Mouse (Mus musculus) embryonic facial prominence, embryonic 13.5 days (tissue): ENCODE results near the gene Dnaja3. TPM values are rescaled to one million over a fixed set of nuclear protein-coding genes. Genes with fewer than 3 reads are reported as not detected.

Source experiments
- ATAC-seq: fragments of 200-750 bp; cut with Nextera tagmentation; 2 replicates; pipeline ENCODE4 v1.8.0; 2017; ENCODE audit warnings: low read depth; ENCODE audit not compliant: insufficient number of reproducible peaks, insufficient read depth, low FRiP score, low TSS enrichment
- H3K27ac ChIP-seq: fragments of 300-500 bp; sonication (generic); 2 replicates; pipeline ENCODE4 v1.5.1; 2015; ENCODE audit warnings: moderate library complexity, mild to moderate bottlenecking, inconsistent platforms
- H3K27me3 ChIP-seq: fragments of 300-500 bp; sonication (generic); 2 replicates; pipeline ENCODE4 v1.6.1; 2015; ENCODE audit warnings: mild to moderate bottlenecking, inconsistent platforms
- H3K36me3 ChIP-seq: fragments of 300-500 bp; sonication (generic); 2 replicates; pipeline ENCODE4 v1.6.1; 2015; ENCODE audit warnings: mild to moderate bottlenecking, inconsistent platforms
- H3K4me1 ChIP-seq: fragments of 300-500 bp; sonication (generic); 2 replicates; pipeline ENCODE4 v1.6.1; 2015; ENCODE audit warnings: inconsistent platforms
- H3K4me2 ChIP-seq: fragments of 300-500 bp; sonication (generic); 2 replicates; pipeline ENCODE4 v1.6.1; 2015; ENCODE audit warnings: moderate library complexity, mild to moderate bottlenecking, inconsistent platforms
- H3K4me3 ChIP-seq: fragments of 300-500 bp; sonication (generic); 2 replicates; pipeline ENCODE4 v1.5.1; 2015; ENCODE audit warnings: mild to moderate bottlenecking, inconsistent platforms
- H3K9ac ChIP-seq: fragments of 300-500 bp; sonication (generic); 2 replicates; pipeline ENCODE4 v1.6.1; 2015; ENCODE audit warnings: mild to moderate bottlenecking, inconsistent platforms
- H3K9me3 ChIP-seq: fragments of 300-500 bp; sonication (generic); 2 replicates; pipeline ENCODE4 v1.6.1; 2016; ENCODE audit warnings: inconsistent platforms
- WGBS: fragments of 180-500 bp; shearing (Covaris S2); methylation state at CpG from one replicate; pipeline ENCODE4 v1.1.7; 2015; ENCODE audit warnings: mixed read lengths; 5-methylcytosine and 5-hydroxymethylcytosine counted together
- polyA plus RNA-seq: library from polyadenylated mRNA; unstranded; fragments of >200 nt; fragmentation: Nextera tagmentation; extraction: Ambion mirVana; gene quantifications from 2 replicates; pipeline ENCODE4 v1.2.1, GENCODE M21; 2015

Gene Dnaja3
- polyA plus RNA-seq, 1 experiment from 2014 or later = 58.7 TPM

GRCm38 (mm10) chr16:4711173-4711572 is 71.4 kb downstream of the Dnaja3 start:
- no peaks in the 10 kb centered on the region for H3K27me3 ChIP-seq
- peaks cover 100% of the 10 kb centered on the region for H3K36me3 ChIP-seq
- no peak overlapping the region for H3K4me2 ChIP-seq
- no peak overlapping the region for H3K9ac ChIP-seq
- no peaks in the 10 kb centered on the region for H3K4me1 ChIP-seq
- H3K27ac ChIP-seq = no peak overlapping the region
- H3K9me3 ChIP-seq = no peaks in the 10 kb centered on the region
- no peak overlapping the region for H3K4me3 ChIP-seq
- ATAC-seq = no peak
- 94% methylated on average over 4 of the region's 4 CpGs for WGBS

- H3K4me1 ChIP-seq = 0 out of 2 replicates have a peak, but pooled peaks cover 9% of the 10 kb centered on the region
- no peak overlapping the region for H3K4me2 ChIP-seq
- H3K9me3 ChIP-seq = no peaks in the 10 kb centered on the region
- H3K27ac ChIP-seq = no peak overlapping the region
- H3K27me3 ChIP-seq = no peaks in the 10 kb centered on the region
- 89% methylated on average over 17 of the region's 17 CpGs for WGBS
- ATAC-seq = no peak
- H3K9ac ChIP-seq = no peak overlapping the region
- H3K36me3 ChIP-seq = peaks cover 74% of the 10 kb centered on the region
- no peak overlapping the region for H3K4me3 ChIP-seq
Observed at GRCm38 (mm10) chr16:4713861-4714710, 74.3 kb downstream of the Dnaja3 start.

GRCm38 (mm10) chr16:4717866-4718265 is 78.1 kb downstream of the Dnaja3 start:
- peak overlapping the region; percentile 71 for H3K4me2 ChIP-seq
- H3K4me3 ChIP-seq = peak overlapping the region; percentile 69
- peaks cover 36% of the 10 kb centered on the region for H3K36me3 ChIP-seq
- H3K27me3 ChIP-seq = no peaks in the 10 kb centered on the region
- ATAC-seq = no peak
- H3K4me1 ChIP-seq = 0 out of 2 replicates have a peak, but pooled peaks cover 9% of the 10 kb centered on the region
- H3K9me3 ChIP-seq = no peaks in the 10 kb centered on the region
- WGBS = 73% methylated on average over 3 of the region's 3 CpGs
- peak overlapping the region; percentile 84 for H3K9ac ChIP-seq
- H3K27ac ChIP-seq = no peak overlapping the region

GRCm38 (mm10) chr16:4718753-4719518 is 79.1 kb downstream of the Dnaja3 start, which contains the start of gene Nmral1:
Nmral1 (minus strand) TSS chr16:4719356.
- ATAC-seq = peak; percentile 69
- H3K27me3 ChIP-seq = no peaks in the 10 kb centered on the region
- H3K9ac ChIP-seq = peak within 1 kb of the TSS; percentile 84
- H3K4me2 ChIP-seq = peak within 1 kb of the TSS; percentile 71
- 0 out of 2 replicates have a peak, but pooled peaks cover 9% of the 10 kb centered on the region for H3K4me1 ChIP-seq
- H3K4me3 ChIP-seq = peak within 1 kb of the TSS; percentile 69
- 16% methylated on average over 33 of the region's 33 CpGs for WGBS
- no peaks in the 10 kb centered on the region for H3K9me3 ChIP-seq
- H3K36me3 ChIP-seq = peaks cover 25% of the 10 kb centered on the region
- peak within 1 kb of the TSS; percentile 80 for H3K27ac ChIP-seq

- ATAC-seq = no peak
- Histone ChIP-seq H3K9ac (no peak overlapping the region), H3K4me3 (no peak overlapping the region), H3K27ac (no peak overlapping the region), H3K36me3 (no peaks in the 10 kb centered on the region), H3K4me2 (no peak overlapping the region), H3K9me3 (no peaks in the 10 kb centered on the region), H3K27me3 (no peaks in the 10 kb centered on the region), H3K4me1 (peaks cover 15% of the 10 kb centered on the region)
- 73% methylated on average over 7 of the region's 7 CpGs for WGBS
Observed at GRCm38 (mm10) chr16:4722128-4722914, 82.5 kb downstream of the Dnaja3 start.

- no peak overlapping the region for H3K9ac ChIP-seq
- no peaks in the 10 kb centered on the region for H3K36me3 ChIP-seq
- no peaks in the 10 kb centered on the region for H3K27me3 ChIP-seq
- no peaks in the 10 kb centered on the region for H3K9me3 ChIP-seq
- H3K4me1 ChIP-seq = peaks cover 15% of the 10 kb centered on the region
- no peak overlapping the region for H3K4me2 ChIP-seq
- no peak for ATAC-seq
- WGBS = 79% methylated on average over 3 of the region's 3 CpGs
- no peak overlapping the region for H3K27ac ChIP-seq
- H3K4me3 ChIP-seq = no peak overlapping the region
Observed at GRCm38 (mm10) chr16:4722915-4723209, 83.1 kb downstream of the Dnaja3 start.

- Histone ChIP-seq H3K4me3 (no peak overlapping the region), H3K27ac (no peak overlapping the region), H3K4me1 (peaks cover 13% of the 10 kb centered on the region), H3K27me3 (no peaks in the 10 kb centered on the region), H3K4me2 (no peak overlapping the region), H3K36me3 (no peaks in the 10 kb centered on the region), H3K9me3 (no peaks in the 10 kb centered on the region), H3K9ac (no peak overlapping the region)
- no peak for ATAC-seq
- 74% methylated on average over 4 of the region's 4 CpGs for WGBS
Observed at GRCm38 (mm10) chr16:4725266-4725665, 85.5 kb downstream of the Dnaja3 start.

GRCm38 (mm10) chr16:4725780-4726527 is 86.2 kb downstream of the Dnaja3 start, which contains the start of gene Hmox2:
Hmox2 (plus strand) TSS chr16:4726361.
- no peaks in the 10 kb centered on the region for H3K9me3 ChIP-seq
- H3K4me2 ChIP-seq = peak within 1 kb of the TSS; percentile 90
- no peaks in the 10 kb centered on the region for H3K27me3 ChIP-seq
- peak within 1 kb of the TSS; percentile 87 for H3K27ac ChIP-seq
- WGBS = 5% methylated on average over 35 of the region's 35 CpGs
- H3K36me3 ChIP-seq = no peaks in the 10 kb centered on the region
- H3K4me3 ChIP-seq = peak within 1 kb of the TSS; percentile 86
- peaks cover 13% of the 10 kb centered on the region for H3K4me1 ChIP-seq
- peak; percentile 96 for ATAC-seq
- H3K9ac ChIP-seq = peak within 1 kb of the TSS; percentile 92

GRCm38 (mm10) chr16:4726528-4727128 is 86.8 kb downstream of the Dnaja3 start:
- H3K4me1 ChIP-seq = peaks cover 13% of the 10 kb centered on the region
- H3K27me3 ChIP-seq = no peaks in the 10 kb centered on the region
- H3K36me3 ChIP-seq = no peaks in the 10 kb centered on the region
- H3K27ac ChIP-seq = peak overlapping the region; percentile 87
- H3K9ac ChIP-seq = peak overlapping the region; percentile 92
- under 1% methylated on average over 40 of the region's 40 CpGs for WGBS
- peak overlapping the region; percentile 90 for H3K4me2 ChIP-seq
- ATAC-seq = peak; percentile 29; the same call in 1 of the 2 replicates
- H3K9me3 ChIP-seq = no peaks in the 10 kb centered on the region
- peak overlapping the region; percentile 86 for H3K4me3 ChIP-seq

- WGBS = 96% methylated on average over 1 of the region's 1 CpGs
- ATAC-seq = no peak
- Histone ChIP-seq H3K9me3 (no peaks in the 10 kb centered on the region), H3K36me3 (no peaks in the 10 kb centered on the region), H3K9ac (no peak overlapping the region), H3K27ac (no peak overlapping the region), H3K4me3 (peak overlapping the region; percentile 86), H3K27me3 (no peaks in the 10 kb centered on the region), H3K4me1 (peaks cover 13% of the 10 kb centered on the region), H3K4me2 (peak overlapping the region; percentile 90)
Observed at GRCm38 (mm10) chr16:4727526-4727925, 87.7 kb downstream of the Dnaja3 start.
